Mouse (Mus musculus): Measurements from ENCODE around the gene Zmpste24. TPM values are rescaled to one million over a fixed set of nuclear protein-coding genes. Genes with fewer than 3 reads are reported as not detected.

Gene Zmpste24
- polyA plus RNA-seq, 1 experiment from 2014 or later, result 29.8 TPM

DNA sequence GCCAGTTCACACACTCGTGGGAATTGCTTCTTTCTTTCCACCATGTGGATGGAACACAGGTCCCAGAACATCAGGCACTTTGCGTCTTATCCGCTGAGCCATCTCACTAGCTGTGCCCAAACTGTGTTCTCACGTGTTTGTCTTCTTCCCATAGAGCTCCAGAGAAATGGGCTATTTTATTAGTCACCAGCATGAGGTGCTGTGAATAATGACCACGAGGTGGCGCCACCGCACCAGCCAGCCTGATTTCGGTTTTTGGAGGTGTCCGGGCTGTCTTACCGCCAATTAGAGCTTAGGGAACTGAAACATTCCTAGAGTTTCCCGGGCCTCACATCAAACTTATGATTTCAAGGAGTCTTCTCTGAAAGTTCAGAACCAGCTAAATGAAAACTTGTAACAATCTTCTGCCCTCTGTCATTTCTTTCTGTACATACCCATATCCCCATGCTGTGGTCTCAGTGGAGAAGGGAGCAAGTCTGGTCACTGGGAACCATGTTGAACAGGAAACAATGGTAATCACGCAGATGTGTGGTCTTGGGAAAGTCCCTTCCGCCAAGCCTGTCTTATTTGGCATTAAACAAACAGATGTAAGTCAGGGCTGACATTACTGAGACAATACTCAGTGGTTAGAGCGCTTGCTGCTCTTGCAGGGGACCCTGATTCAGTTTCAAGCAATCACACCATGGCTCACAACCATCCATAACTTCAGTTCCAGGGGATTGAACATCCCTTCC is 69.2 kb downstream of the Zmpste24 start:
- Histone ChIP-seq H3K4me2 (replicated peaks) (no peak overlapping the region), H3K4me3 (no peak overlapping the region), H3K4me1 (no peaks in the 10 kb centered on the region), H3K9me3 (no peaks in the 10 kb centered on the region), H3K27me3 (peaks cover 11% of the 10 kb centered on the region), H3K36me3 (no peaks in the 10 kb centered on the region), H3K27ac (replicated peaks) (no peak overlapping the region), H3K9ac (replicated peaks) (no peak overlapping the region)
- ATAC-seq (ENCODE audit: low FRiP score, low read depth), result peak; percentile 19; the same call in 1 of the 2 replicates
- WGBS, result 22% methylated on average over 14 of the region's 14 CpGs

- Histone ChIP-seq H3K9ac (replicated peaks) (no peak overlapping the region), H3K4me2 (replicated peaks) (no peak overlapping the region), H3K9me3 (no peaks in the 10 kb centered on the region), H3K4me1 (no peaks in the 10 kb centered on the region), H3K27ac (replicated peaks) (no peak overlapping the region), H3K4me3 (no peak overlapping the region), H3K27me3 (peaks cover 11% of the 10 kb centered on the region), H3K36me3 (no peaks in the 10 kb centered on the region)
- 94% methylated on average over 1 of the region's 1 CpGs for WGBS
- no peak for ATAC-seq (ENCODE audit: low FRiP score, low read depth)
Measured at GRCm38 (mm10) chr4:121028146-121028545, 69.9 kb downstream of the Zmpste24 start.

GRCm38 (mm10) chr4:121025681-121026080 is 72.4 kb downstream of the Zmpste24 start:
- 78% methylated on average over 2 of the region's 2 CpGs for WGBS
- Histone ChIP-seq H3K4me1 (no peaks in the 10 kb centered on the region), H3K36me3 (no peaks in the 10 kb centered on the region), H3K27me3 (peaks cover 13% of the 10 kb centered on the region), H3K4me3 (no peak overlapping the region), H3K9me3 (no peaks in the 10 kb centered on the region), H3K4me2 (replicated peaks) (no peak overlapping the region), H3K27ac (replicated peaks) (no peak overlapping the region), H3K9ac (replicated peaks) (no peak overlapping the region)
- no peak for ATAC-seq (ENCODE audit: low FRiP score, low read depth)

DNA sequence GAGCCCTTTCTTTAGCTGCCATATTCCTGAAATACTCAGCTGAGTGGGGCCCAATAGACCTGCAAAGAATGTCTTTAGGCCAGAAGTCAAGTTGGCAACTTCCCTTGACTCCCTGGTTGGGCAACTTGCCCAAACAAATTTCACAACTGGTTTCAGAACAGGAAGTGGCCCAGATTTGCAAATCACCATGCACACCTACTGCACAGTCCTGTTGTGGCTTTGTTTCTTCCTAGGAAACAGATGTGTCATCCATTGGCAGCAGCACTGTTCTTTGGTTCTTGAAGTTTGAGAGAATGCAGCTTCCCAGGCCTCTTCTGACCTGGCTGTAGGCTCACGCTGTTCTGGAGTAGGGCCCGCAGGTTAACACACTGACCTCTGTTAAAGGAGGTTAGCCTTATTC is 74.1 kb downstream of the Zmpste24 start:
- H3K4me1 ChIP-seq, result no peaks in the 10 kb centered on the region
- ATAC-seq (ENCODE audit: low FRiP score, low read depth), result no peak
- H3K36me3 ChIP-seq, result no peaks in the 10 kb centered on the region
- no peak overlapping the region for H3K4me2 ChIP-seq (replicated peaks)
- WGBS, result 90% methylated on average over 2 of the region's 2 CpGs
- H3K27ac ChIP-seq (replicated peaks), result no peak overlapping the region
- H3K9me3 ChIP-seq, result no peaks in the 10 kb centered on the region
- H3K4me3 ChIP-seq, result no peak overlapping the region
- no peak overlapping the region for H3K9ac ChIP-seq (replicated peaks)
- H3K27me3 ChIP-seq, result peaks cover 12% of the 10 kb centered on the region

DNA sequence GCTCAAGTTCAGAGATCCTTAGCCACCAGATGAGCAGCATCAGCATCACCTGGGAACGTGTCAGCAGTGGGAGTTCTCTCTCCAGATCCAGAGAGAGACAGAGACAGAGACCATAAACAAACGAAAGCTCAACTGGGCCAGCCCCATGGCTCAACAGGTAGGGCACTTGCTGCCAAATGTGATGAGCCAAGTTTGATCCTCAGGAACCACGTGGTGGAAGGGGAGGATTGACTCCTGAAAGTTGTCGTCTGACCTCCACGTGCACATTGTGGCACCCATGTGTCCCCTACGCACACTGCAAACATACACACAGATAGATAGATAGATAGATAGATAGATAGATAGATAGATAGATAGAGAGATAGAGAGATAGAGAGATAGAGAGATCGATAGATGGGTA is 74.6 kb downstream of the Zmpste24 start:
- ATAC-seq (ENCODE audit: low FRiP score, low read depth), result no peak
- Histone ChIP-seq H3K9ac (replicated peaks) (no peak overlapping the region), H3K27me3 (peaks cover 9% of the 10 kb centered on the region), H3K4me1 (no peaks in the 10 kb centered on the region), H3K27ac (replicated peaks) (no peak overlapping the region), H3K9me3 (no peaks in the 10 kb centered on the region), H3K36me3 (no peaks in the 10 kb centered on the region), H3K4me2 (replicated peaks) (no peak overlapping the region), H3K4me3 (no peak overlapping the region)
- WGBS, result 84% methylated on average over 7 of the region's 7 CpGs

DNA sequence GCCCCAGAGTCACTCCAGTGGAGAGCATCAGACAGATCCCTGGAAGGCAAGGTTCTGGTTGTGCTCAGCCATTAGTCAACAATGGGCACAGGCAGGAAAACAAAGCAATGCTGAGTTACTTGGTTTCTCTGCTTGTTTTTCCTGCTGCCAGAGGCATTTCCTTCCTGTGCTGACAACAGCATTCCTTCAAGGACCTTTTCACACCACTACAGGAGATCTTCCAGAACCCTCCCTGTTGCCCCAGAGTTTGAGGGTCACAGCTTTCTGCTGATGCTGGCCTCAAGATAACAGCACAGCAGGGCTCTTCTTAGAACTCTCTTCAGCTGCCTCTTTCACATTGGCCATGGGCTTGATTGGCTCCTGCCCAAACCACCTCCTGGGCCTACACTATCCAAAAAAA is 76.1 kb downstream of the Zmpste24 start:
- Histone ChIP-seq H3K9me3 (no peaks in the 10 kb centered on the region), H3K4me1 (no peaks in the 10 kb centered on the region), H3K27me3 (peaks cover 6% of the 10 kb centered on the region), H3K36me3 (no peaks in the 10 kb centered on the region), H3K27ac (replicated peaks) (no peak overlapping the region), H3K4me3 (no peak overlapping the region), H3K9ac (replicated peaks) (no peak overlapping the region), H3K4me2 (replicated peaks) (no peak overlapping the region)
- ATAC-seq (ENCODE audit: low FRiP score, low read depth), result no peak

- WGBS, result 79% methylated on average over 10 of the region's 10 CpGs
- no peak for ATAC-seq (ENCODE audit: low FRiP score, low read depth)
Measured at GRCm38 (mm10) chr4:121020040-121020790, 77.8 kb downstream of the Zmpste24 start.

GRCm38 (mm10) chr4:121018250-121018649 is 79.8 kb downstream of the Zmpste24 start:
- H3K9me3 ChIP-seq, result no peaks in the 10 kb centered on the region
- WGBS, result 93% methylated on average over 3 of the region's 3 CpGs
- ATAC-seq (ENCODE audit: low FRiP score, low read depth), result no peak

More at GRCm38 (mm10) chr4:121020040-121020790, 77.8 kb downstream of the Zmpste24 start:
- Histone ChIP-seq H3K36me3 (no peaks in the 10 kb centered on the region), H3K4me3 (no peak overlapping the region), H3K4me2 (replicated peaks) (no peak overlapping the region), H3K9ac (replicated peaks) (no peak overlapping the region), H3K27me3 (peaks cover 6% of the 10 kb centered on the region), H3K4me1 (peaks cover 13% of the 10 kb centered on the region), H3K9me3 (no peaks in the 10 kb centered on the region), H3K27ac (replicated peaks) (no peak overlapping the region)

DNA sequence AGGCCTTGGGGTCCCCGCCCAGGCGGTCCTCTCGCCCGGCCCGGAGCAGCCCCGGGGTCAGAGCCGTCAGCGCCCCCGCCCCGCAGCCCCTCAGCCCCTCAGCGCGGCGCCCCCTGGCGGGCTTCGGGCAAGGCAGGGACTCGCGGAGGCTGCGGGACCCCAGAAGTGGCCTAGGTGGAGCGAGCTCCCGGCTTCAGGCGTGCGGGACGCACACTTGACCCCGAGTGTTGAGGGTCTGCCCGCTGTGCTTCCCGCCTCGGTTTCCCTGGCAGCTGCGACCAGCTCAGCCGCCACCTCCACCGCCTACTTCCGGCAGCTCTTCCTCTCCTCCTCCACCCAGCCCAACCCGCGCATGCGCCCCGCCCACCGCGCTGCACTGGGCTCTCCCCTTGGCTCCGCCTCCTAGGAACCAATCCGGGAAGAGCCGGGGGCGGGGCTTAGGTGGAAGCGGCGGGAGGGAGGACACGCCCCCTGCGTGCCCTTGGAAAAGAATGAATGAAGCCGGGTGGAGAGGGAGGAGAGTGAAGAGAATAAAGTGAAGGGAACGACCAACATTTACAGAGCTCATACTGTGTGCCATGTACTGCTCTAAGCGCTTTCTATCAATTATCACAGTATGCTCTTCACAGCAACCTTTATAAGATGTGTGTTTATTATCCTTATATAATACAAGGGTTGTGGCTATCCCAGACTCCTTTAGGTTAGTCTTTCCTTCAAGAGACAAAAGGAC is 80.9 kb downstream of the Zmpste24 start, which contains the start of gene Smap2:
Gene Smap2 (minus strand): TSS at position 320 of the 730 bp plus-strand sequence.
- peak; percentile 97 for ATAC-seq (ENCODE audit: low FRiP score, low read depth)
- H3K4me3 ChIP-seq, result peak within 1 kb of the TSS; percentile 82

More at GRCm38 (mm10) chr4:121018250-121018649, 79.8 kb downstream of the Zmpste24 start:
- Histone ChIP-seq H3K36me3 (no peaks in the 10 kb centered on the region), H3K9ac (replicated peaks) (no peak overlapping the region), H3K27me3 (peaks cover 6% of the 10 kb centered on the region), H3K4me1 (peaks cover 14% of the 10 kb centered on the region), H3K4me3 (no peak overlapping the region), H3K4me2 (replicated peaks) (no peak overlapping the region), H3K27ac (replicated peaks) (no peak overlapping the region)

GRCm38 (mm10) chr4:121016021-121016898 is 81.8 kb downstream of the Zmpste24 start:
- H3K4me2 ChIP-seq (replicated peaks), result peak overlapping the region; percentile 96
- H3K27ac ChIP-seq (replicated peaks), result peak overlapping the region; percentile 82
- H3K9me3 ChIP-seq, result no peaks in the 10 kb centered on the region
- peaks cover 6% of the 10 kb centered on the region for H3K27me3 ChIP-seq
- peak overlapping the region; percentile 91 for H3K9ac ChIP-seq (replicated peaks)
- H3K4me3 ChIP-seq, result peak overlapping the region; percentile 82
- WGBS, result 8% methylated on average over 38 of the region's 40 CpGs
- peaks cover 14% of the 10 kb centered on the region for H3K4me1 ChIP-seq
- ATAC-seq (ENCODE audit: low FRiP score, low read depth), result peak; percentile 23
- H3K36me3 ChIP-seq, result no peaks in the 10 kb centered on the region

More for the DNA sequence above, 80.9 kb downstream of the Zmpste24 start, which contains the start of gene Smap2:
- H3K4me1 ChIP-seq, result peaks cover 14% of the 10 kb centered on the region
- no peaks in the 10 kb centered on the region for H3K36me3 ChIP-seq
- H3K4me2 ChIP-seq (replicated peaks), result peak within 1 kb of the TSS; percentile 96
- H3K27me3 ChIP-seq, result peaks cover 6% of the 10 kb centered on the region
- WGBS, result under 1% methylated on average over 38 of the region's 48 CpGs
- peak within 1 kb of the TSS; percentile 91 for H3K9ac ChIP-seq (replicated peaks)
- H3K9me3 ChIP-seq, result no peaks in the 10 kb centered on the region
- H3K27ac ChIP-seq (replicated peaks), result peak within 1 kb of the TSS; percentile 82

- Histone ChIP-seq H3K4me2 (replicated peaks) (peak overlapping the region; percentile 96), H3K27ac (replicated peaks) (no peak overlapping the region), H3K36me3 (no peaks in the 10 kb centered on the region), H3K27me3 (no peaks in the 10 kb centered on the region; the same call in 1 of the 2 replicates), H3K4me1 (peaks cover 14% of the 10 kb centered on the region), H3K9ac (replicated peaks) (peak overlapping the region; percentile 91; the same call in 1 of the 2 replicates), H3K9me3 (no peaks in the 10 kb centered on the region), H3K4me3 (no peak overlapping the region)
- no peak for ATAC-seq (ENCODE audit: low FRiP score, low read depth)
- 84% methylated on average over 7 of the region's 7 CpGs for WGBS
Measured at GRCm38 (mm10) chr4:121015268-121015659, 82.8 kb downstream of the Zmpste24 start.
